Mouse (Mus musculus) spleen, adult 2 months (tissue): ENCODE results near the gene Nedd9. TPM values are rescaled to one million over a fixed set of nuclear protein-coding genes. Genes with fewer than 3 reads are reported as not detected.

Experiments
- DNase-seq, 2 experiments: peaks; one replicate each; pipeline versions ENCODE4 v3.0.0 to v3.0.0-alpha.2; 2012 to 2021; ENCODE audit warnings: low spot score in 2 of 2, low read depth in 1 of 2
- H3K27ac ChIP-seq: fragments of 200-500 bp; 2 replicates; pipeline ENCODE4 v1.5.1; 2012; ENCODE audit warnings: low read length, inconsistent platforms; ENCODE audit not compliant: insufficient read depth
- H3K27me3 ChIP-seq: fragments of 200-500 bp; 2 replicates; pipeline ENCODE4 v1.6.1; 2012; ENCODE audit warnings: mild to moderate bottlenecking, moderate library complexity, low read length, inconsistent platforms; ENCODE audit not compliant: control insufficient read depth, insufficient read depth
- H3K36me3 ChIP-seq: fragments of 200-500 bp; 2 replicates; pipeline ENCODE4 v1.6.1; 2012; ENCODE audit warnings: mild to moderate bottlenecking, low read length, inconsistent platforms; ENCODE audit not compliant: control insufficient read depth, insufficient read depth
- H3K4me1 ChIP-seq: fragments of 200-500 bp; 2 replicates; pipeline ENCODE4 v1.6.1; 2011; ENCODE audit warnings: inconsistent platforms; ENCODE audit not compliant: control insufficient read depth, insufficient read depth, insufficient read length
- H3K4me3 ChIP-seq: fragments of 200-500 bp; 2 replicates; pipeline ENCODE4 v1.5.1; 2011; ENCODE audit warnings: mild to moderate bottlenecking, inconsistent platforms; ENCODE audit not compliant: insufficient read depth, insufficient read length; ENCODE audit errors: extremely low read depth
- CTCF ChIP-seq: fragments of 200-500 bp; IDR thresholded peaks from 2 replicates; pipeline ENCODE4 v1.5.1; 2011; ENCODE audit warnings: mild to moderate bottlenecking, inconsistent platforms; ENCODE audit not compliant: insufficient read depth, insufficient read length, insufficient replicate concordance; ENCODE audit errors: extremely low read depth
- POLR2A ChIP-seq: fragments of 200-500 bp; IDR thresholded peaks from 2 replicates; pipeline ENCODE4 v1.6.1; 2011; ENCODE audit warnings: low read depth, low read length, inconsistent platforms
- WGBS: fragments of 180-500 bp; shearing (Covaris S2); methylation state at CpG from one replicate; pipeline ENCODE4 v1.1.7; 2018; 5-methylcytosine and 5-hydroxymethylcytosine counted together
- polyA plus RNA-seq: library from polyadenylated mRNA; depleted of rRNA; stranded (reverse); fragments of >200 nt; gene quantifications from 2 replicates; pipeline ENCODE4 v1.2.3, GENCODE M21; 2012

The Nedd9 gene
- polyA plus RNA-seq, 1 experiment: 45.3 TPM

GRCm38 (mm10) chr13:41357161-41357560 is 130.0 kb downstream of the Nedd9 start:
- DNase-seq: no peak
- TF ChIP-seq POLR2A: no peak
- no peak for TF ChIP-seq CTCF
- H3K36me3 ChIP-seq: no peaks in the 10 kb centered on the region
- peaks cover 18% of the 10 kb centered on the region; the same call in 1 of the 2 replicates for H3K4me1 ChIP-seq
- no peaks in the 10 kb centered on the region for H3K27me3 ChIP-seq
- H3K4me3 ChIP-seq: no peak overlapping the region
- H3K27ac ChIP-seq: no peak overlapping the region
- WGBS: 58% methylated on average over 4 of the region's 4 CpGs

- DNase-seq: peak in 1 of 2 experiments; percentile 29
- Histone ChIP-seq H3K4me3 (no peak overlapping the region), H3K27me3 (no peaks in the 10 kb centered on the region), H3K36me3 (no peaks in the 10 kb centered on the region), H3K27ac (no peak overlapping the region), H3K4me1 (peaks cover 18% of the 10 kb centered on the region; the same call in 1 of the 2 replicates)
- WGBS: 1% methylated on average over 2 of the region's 2 CpGs
- TF ChIP-seq POLR2A (no peak), CTCF (no peak)
Observed at GRCm38 (mm10) chr13:41355552-41355951, 131.6 kb downstream of the Nedd9 start.

DNA sequence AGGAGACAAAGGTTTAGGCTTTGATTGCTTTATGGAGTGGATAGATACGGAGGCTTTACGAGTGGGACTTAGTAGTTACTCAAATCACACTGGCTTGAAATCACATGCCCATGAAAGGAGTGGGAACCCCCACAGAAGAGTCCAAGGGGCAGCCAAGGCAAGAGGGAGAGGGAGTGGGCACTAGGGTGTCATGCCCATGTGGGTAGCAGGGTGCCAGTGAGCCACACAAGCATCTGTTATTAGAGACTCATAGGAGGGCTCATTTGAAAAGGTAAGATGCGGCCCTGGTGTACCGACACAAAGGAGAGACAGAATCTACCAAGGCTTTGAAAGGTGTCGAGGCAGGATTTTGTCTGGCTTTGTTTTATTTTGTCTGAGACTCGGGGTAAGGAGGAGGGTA is 132.6 kb downstream of the Nedd9 start:
- Histone ChIP-seq H3K27me3 (no peaks in the 10 kb centered on the region), H3K4me1 (peaks cover 16% of the 10 kb centered on the region; the same call in 1 of the 2 replicates), H3K27ac (no peak overlapping the region), H3K36me3 (no peaks in the 10 kb centered on the region), H3K4me3 (no peak overlapping the region)
- WGBS: 90% methylated on average over 6 of the region's 6 CpGs
- no peak for TF ChIP-seq POLR2A
- TF ChIP-seq CTCF: no peak
- no peak for DNase-seq

DNA sequence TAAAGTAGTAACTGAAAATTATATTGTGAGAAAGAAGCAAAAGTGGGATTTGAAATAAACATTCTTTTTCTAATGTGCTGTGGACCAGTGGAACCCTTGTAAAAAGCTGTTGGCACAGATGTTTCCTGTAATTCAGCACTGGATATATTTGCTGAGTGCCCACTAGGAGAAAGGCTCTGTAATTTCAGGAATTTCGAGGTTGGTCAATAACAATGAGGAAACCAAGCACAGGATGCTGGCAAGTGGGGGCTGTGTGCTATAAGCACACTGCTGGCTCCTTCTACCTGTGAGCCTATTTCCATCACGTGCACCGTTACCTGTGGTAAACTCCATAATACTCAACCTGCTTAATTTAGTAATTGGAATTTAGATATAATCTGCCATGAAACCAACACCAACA is 133.5 kb downstream of the Nedd9 start:
- TF ChIP-seq POLR2A (no peak), CTCF (no peak)
- Histone ChIP-seq H3K4me1 (peaks cover 13% of the 10 kb centered on the region; the same call in 1 of the 2 replicates), H3K27me3 (no peaks in the 10 kb centered on the region), H3K27ac (no peak overlapping the region), H3K36me3 (no peaks in the 10 kb centered on the region), H3K4me3 (no peak overlapping the region)
- whole genome bisulfite sequencing: 73% methylated on average over 3 of the region's 3 CpGs
- no peak for DNase-seq

- Histone ChIP-seq H3K27me3 (no peaks in the 10 kb centered on the region), H3K36me3 (no peaks in the 10 kb centered on the region), H3K4me3 (no peak overlapping the region), H3K27ac (no peak overlapping the region), H3K4me1 (peaks cover 9% of the 10 kb centered on the region; the same call in 1 of the 2 replicates)
- TF ChIP-seq POLR2A (no peak), CTCF (no peak)
- 91% methylated on average over 5 of the region's 5 CpGs for WGBS
- DNase-seq: no peak
Observed at GRCm38 (mm10) chr13:41352352-41352751, 134.8 kb downstream of the Nedd9 start.

GRCm38 (mm10) chr13:41350589-41350988 is 136.6 kb downstream of the Nedd9 start:
- H3K27me3 ChIP-seq: no peaks in the 10 kb centered on the region
- peaks cover 11% of the 10 kb centered on the region for H3K4me1 ChIP-seq
- DNase-seq: no peak
- TF ChIP-seq POLR2A: no peak
- TF ChIP-seq CTCF: no peak
- WGBS: 90% methylated on average over 3 of the region's 3 CpGs
- no peak overlapping the region for H3K4me3 ChIP-seq
- H3K27ac ChIP-seq: no peak overlapping the region
- no peaks in the 10 kb centered on the region for H3K36me3 ChIP-seq

GRCm38 (mm10) chr13:41349770-41350169 is 137.4 kb downstream of the Nedd9 start:
- Histone ChIP-seq H3K4me1 (peaks cover 10% of the 10 kb centered on the region), H3K27me3 (no peaks in the 10 kb centered on the region), H3K27ac (no peak overlapping the region), H3K4me3 (no peak overlapping the region), H3K36me3 (no peaks in the 10 kb centered on the region)
- no peak for DNase-seq
- WGBS: 73% methylated on average over 4 of the region's 4 CpGs
- TF ChIP-seq POLR2A (no peak), CTCF (no peak)

DNA sequence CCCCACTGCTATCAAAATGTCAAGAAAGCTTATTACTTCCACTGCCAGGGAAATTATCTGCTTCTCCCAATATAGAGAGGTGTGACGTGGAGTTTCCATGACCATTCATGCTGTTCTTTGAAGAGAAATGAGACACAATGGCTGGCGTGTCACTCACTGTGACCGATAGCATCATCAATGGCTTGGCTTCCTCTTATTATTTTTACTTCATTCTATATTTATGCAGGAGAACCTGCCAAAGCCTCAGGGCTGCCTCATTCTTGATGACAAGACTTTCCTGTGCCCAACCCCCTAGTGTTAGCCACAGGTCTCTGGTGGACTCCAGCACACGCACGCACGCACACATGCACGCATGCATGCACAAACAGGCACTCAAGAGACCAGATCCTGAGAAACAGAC is 141.4 kb downstream of the Nedd9 start:
- peak in 1 of 2 experiments; percentile 51 for DNase-seq
- 47% methylated on average over 7 of the region's 7 CpGs for WGBS
- H3K27ac ChIP-seq: no peak overlapping the region
- H3K27me3 ChIP-seq: no peaks in the 10 kb centered on the region
- H3K4me1 ChIP-seq: peaks cover 6% of the 10 kb centered on the region
- TF ChIP-seq POLR2A: no peak
- H3K4me3 ChIP-seq: no peak overlapping the region
- peaks cover 7% of the 10 kb centered on the region for H3K36me3 ChIP-seq
